In the genomic region with DNA sequence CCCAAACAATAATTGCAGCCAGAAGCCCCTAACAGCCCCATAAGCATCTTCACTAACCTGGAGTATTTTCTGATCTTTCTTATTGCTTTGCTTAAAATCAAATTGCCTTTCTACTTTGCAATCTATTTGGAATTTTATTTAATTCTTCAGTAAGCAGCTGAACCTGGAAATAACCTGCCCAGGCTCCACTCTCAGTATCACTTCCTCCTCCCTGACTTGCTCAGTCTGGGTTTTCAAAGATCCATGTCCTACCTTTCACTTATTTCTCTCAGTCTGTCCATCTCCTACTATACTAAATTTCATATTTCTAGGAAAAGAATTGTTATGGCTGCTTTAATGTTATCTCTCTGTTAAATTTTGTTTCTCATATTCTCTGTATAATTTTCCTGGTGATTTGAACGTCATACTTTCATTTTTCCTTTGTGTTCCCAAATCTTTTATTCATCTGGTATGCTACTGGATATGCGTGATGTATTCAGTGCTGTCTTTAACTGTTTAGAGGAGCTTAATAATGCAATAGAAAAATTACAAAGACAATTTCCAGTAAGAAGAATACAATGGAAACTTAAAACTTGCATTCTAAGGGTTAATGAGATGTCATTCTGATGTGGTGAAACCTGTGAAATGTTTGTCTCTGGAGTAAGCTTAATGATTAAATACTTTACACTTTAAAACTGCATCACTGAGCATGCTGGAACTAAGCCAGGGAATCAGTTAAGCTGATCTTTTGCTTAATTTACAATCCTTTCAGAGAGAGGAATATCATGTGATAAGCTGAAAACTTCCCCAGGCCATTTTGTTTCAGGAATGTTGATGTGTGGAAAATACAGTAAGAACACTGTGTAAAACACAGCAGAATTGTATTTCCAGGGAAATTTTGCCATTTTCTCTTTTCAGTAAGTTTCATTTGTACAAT, we compare ENCODE assay signal across 16 mouse cellular contexts.
DNase-seq lines count a peak whose midpoint lies in the region; ATAC-seq lines count a peak whose summit lies in the region.
"Had no signal": no experiment of that assay in that cellular context is flagged by ENCODE, and none has a peak within 500 bp of the region (broad histone marks: within the 10 kb centered on the region; RNA-seq: fewer than 3 reads in every experiment).

No protein-coding gene starts in this region.

- H3K27ac ChIP-seq in midbrain, embryonic 13.5 days = no peak overlapping the region
- no peak overlapping the region for H3K27ac ChIP-seq in midbrain, embryonic 10.5 days (replicated peaks)
- H3K27ac ChIP-seq in forebrain, embryonic 16.5 days (ENCODE audit: low read length) = no peak overlapping the region
- H3K27ac ChIP-seq: embryonic facial prominence, embryonic 12.5 days; limb, embryonic 13.5 days; lung, embryonic 15.5 days; neural tube, embryonic 13.5 days had no signal

- H3K36me3 ChIP-seq in midbrain, embryonic 13.5 days = no peaks in the 10 kb centered on the region
- no peaks in the 10 kb centered on the region for H3K36me3 ChIP-seq in midbrain, embryonic 10.5 days
- no peaks in the 10 kb centered on the region for H3K36me3 ChIP-seq in forebrain, embryonic 16.5 days (ENCODE audit: control insufficient read depth, insufficient read depth)
- H3K36me3 ChIP-seq: embryonic facial prominence, embryonic 12.5 days; limb, embryonic 13.5 days; lung, embryonic 15.5 days; neural tube, embryonic 13.5 days had no signal

- no peaks in the 10 kb centered on the region for H3K4me1 ChIP-seq in midbrain, embryonic 13.5 days (replicated peaks)
- no peaks in the 10 kb centered on the region for H3K4me1 ChIP-seq in midbrain, embryonic 10.5 days
- H3K4me1 ChIP-seq in forebrain, embryonic 16.5 days (replicated peaks; ENCODE audit: control insufficient read depth, insufficient read depth, low read length) = no peaks in the 10 kb centered on the region
- H3K4me1 ChIP-seq: embryonic facial prominence, embryonic 12.5 days; limb, embryonic 13.5 days; lung, embryonic 15.5 days; neural tube, embryonic 13.5 days had no signal

- H3K9ac ChIP-seq in midbrain, embryonic 13.5 days (replicated peaks) = no peak overlapping the region
- H3K9ac ChIP-seq in forebrain, embryonic 16.5 days (replicated peaks; ENCODE audit: low read depth, low read length) = no peak overlapping the region
- H3K9ac ChIP-seq: embryonic facial prominence, embryonic 12.5 days; limb, embryonic 13.5 days; lung, embryonic 15.5 days; neural tube, embryonic 13.5 days had no signal

- H3K9me3 ChIP-seq in midbrain, embryonic 13.5 days = no peaks in the 10 kb centered on the region
- no peaks in the 10 kb centered on the region for H3K9me3 ChIP-seq in midbrain, embryonic 10.5 days (replicated peaks)
- H3K9me3 ChIP-seq in forebrain, embryonic 16.5 days (ENCODE audit: control insufficient read depth, low read length) = no peaks in the 10 kb centered on the region
- H3K9me3 ChIP-seq: embryonic facial prominence, embryonic 12.5 days; limb, embryonic 13.5 days; lung, embryonic 15.5 days; neural tube, embryonic 13.5 days had no signal

- no peaks in the 10 kb centered on the region for H3K27me3 ChIP-seq in midbrain, embryonic 13.5 days
- no peaks in the 10 kb centered on the region for H3K27me3 ChIP-seq in midbrain, embryonic 10.5 days (ENCODE audit: low read depth, poor library complexity, severe bottlenecking)
- H3K27me3 ChIP-seq in forebrain, embryonic 16.5 days (replicated peaks; ENCODE audit: control insufficient read depth, insufficient read depth, low read length) = no peaks in the 10 kb centered on the region
- H3K27me3 ChIP-seq: CH12.LX; embryonic facial prominence, embryonic 12.5 days; limb, embryonic 13.5 days; lung, embryonic 15.5 days; neural tube, embryonic 13.5 days had no signal

- no peak overlapping the region for H3K4me2 ChIP-seq in midbrain, embryonic 13.5 days (replicated peaks)
- H3K4me2 ChIP-seq in forebrain, embryonic 16.5 days (ENCODE audit: low read length) = no peak overlapping the region
- H3K4me2 ChIP-seq: embryonic facial prominence, embryonic 12.5 days; limb, embryonic 13.5 days; lung, embryonic 15.5 days; neural tube, embryonic 13.5 days had no signal

- no peak for DNase-seq in midbrain, embryonic 10.5 days (ENCODE audit: low spot score)
- DNase-seq in kidney, postnatal 10 days = peak; percentile 53
- no peak for DNase-seq in heart, adult 9 months (ENCODE audit: low spot score in 2 of 2)
- DNase-seq in left cerebral cortex, adult 18-20 months (ENCODE audit: low spot score in 2 of 2) = no peak
- DNase-seq: adrenal gland, postnatal 25 days; cerebellum, adult 9-10 months; heart, postnatal 14 days; right cerebral cortex, postnatal 25 days had no signal

- no peak overlapping the region for H3K4me3 ChIP-seq in midbrain, embryonic 13.5 days (replicated peaks)
- H3K4me3 ChIP-seq in midbrain, embryonic 10.5 days = no peak overlapping the region
- no peak overlapping the region for H3K4me3 ChIP-seq in forebrain, embryonic 16.5 days (replicated peaks; ENCODE audit: low read length)
- H3K4me3 ChIP-seq: embryonic facial prominence, embryonic 12.5 days; limb, embryonic 13.5 days; lung, embryonic 15.5 days; neural tube, embryonic 13.5 days had no signal

- ATAC-seq in midbrain, embryonic 13.5 days = peak; percentile 53; the same call in 1 of the 2 replicates
- ATAC-seq in forebrain, embryonic 16.5 days = peak; percentile 78
- no peak for ATAC-seq in inflammation-experienced regulatory T-cells, adult 6 months

- 41% methylated on average over 2 of the region's 2 CpGs for WGBS in midbrain, embryonic 13.5 days
- 77% methylated on average over 2 of the region's 2 CpGs for WGBS in midbrain, embryonic 10.5 days
- 10% methylated on average over 2 of the region's 2 CpGs for WGBS in forebrain, embryonic 16.5 days
